Mouse (Mus musculus) embryonic facial prominence, embryonic 10.5 days (tissue): ENCODE measurements at regions not wholly inside any gene's neighbourhood (a gene's known extent, or its start where the extent isn't known, plus 50 kb on each side); places are given as distances from the start of the nearest gene placed in this dataset.

Experiments used
- DNase-seq: peaks from one replicate; pipeline ENCODE4 v3.0.0-alpha.2; 2017; ENCODE audit warnings: low spot score
- H3K27ac ChIP-seq: fragments of 300-500 bp; sonication (generic); replicated peaks from 2 replicates; pipeline ENCODE4 v1.5.1; 2016; ENCODE audit warnings: mild to moderate bottlenecking
- H3K27me3 ChIP-seq: fragments of 300-500 bp; sonication (generic); replicated peaks from 2 replicates; pipeline ENCODE4 v1.6.1; 2016; ENCODE audit warnings: low read depth, mild to moderate bottlenecking; ENCODE audit not compliant: poor library complexity, severe bottlenecking
- H3K36me3 ChIP-seq: fragments of 300-500 bp; sonication (generic); replicated peaks from 2 replicates; pipeline ENCODE4 v1.6.1; 2016; ENCODE audit warnings: mild to moderate bottlenecking, moderate library complexity
- H3K4me1 ChIP-seq: fragments of 300-500 bp; sonication (generic); 2 replicates; pipeline ENCODE4 v1.6.1; 2016
- H3K4me3 ChIP-seq: fragments of 300-500 bp; sonication (generic); 2 replicates; pipeline ENCODE4 v1.5.1; 2016; ENCODE audit warnings: mild to moderate bottlenecking, moderate library complexity
- H3K9me3 ChIP-seq: fragments of 300-500 bp; sonication (generic); 2 replicates; pipeline ENCODE4 v1.6.1; 2016; ENCODE audit warnings: mild to moderate bottlenecking
- WGBS: fragments of 180-500 bp; shearing (Covaris S2); methylation state at CpG from one replicate; pipeline ENCODE4 v1.1.7; 2016; 5-methylcytosine and 5-hydroxymethylcytosine counted together

- Histone ChIP-seq H3K36me3 (no peaks in the 10 kb centered on the region), H3K4me1 (peaks cover 17% of the 10 kb centered on the region), H3K9me3 (no peaks in the 10 kb centered on the region), H3K27ac (no peak overlapping the region), H3K27me3 (no peaks in the 10 kb centered on the region), H3K4me3 (no peak overlapping the region)
- no peak for DNase-seq
- WGBS, result 85% methylated on average over 5 of the region's 5 CpGs
Observed at GRCm38 (mm10) chr8:89171561-89171960, 127.6 kb upstream of the Sall1 start.

- no peaks in the 10 kb centered on the region for H3K9me3 ChIP-seq
- peak; percentile 50 for DNase-seq
- peak overlapping the region; percentile 49 for H3K27ac ChIP-seq
Observed at GRCm38 (mm10) chr8:89169484-89169883, 125.5 kb upstream of the Sall1 start.

GRCm38 (mm10) chr8:89167026-89167425 lies 123.1 kb upstream of the Sall1 start:
- WGBS, result 79% methylated on average over 4 of the region's 4 CpGs
- H3K27ac ChIP-seq, result no peak overlapping the region
- no peak overlapping the region for H3K4me3 ChIP-seq
- DNase-seq, result no peak
- no peaks in the 10 kb centered on the region for H3K36me3 ChIP-seq
- no peaks in the 10 kb centered on the region for H3K9me3 ChIP-seq
- H3K27me3 ChIP-seq, result no peaks in the 10 kb centered on the region
- peaks cover 17% of the 10 kb centered on the region for H3K4me1 ChIP-seq

More at GRCm38 (mm10) chr8:89169484-89169883, 125.5 kb upstream of the Sall1 start:
- H3K27me3 ChIP-seq, result no peaks in the 10 kb centered on the region
- H3K36me3 ChIP-seq, result no peaks in the 10 kb centered on the region
- no peak overlapping the region for H3K4me3 ChIP-seq
- peaks cover 17% of the 10 kb centered on the region for H3K4me1 ChIP-seq
- WGBS, result 37% methylated on average over 7 of the region's 7 CpGs

- 94% methylated on average over 1 of the region's 1 CpGs for WGBS
- no peak overlapping the region for H3K27ac ChIP-seq
- no peaks in the 10 kb centered on the region for H3K36me3 ChIP-seq
Observed at GRCm38 (mm10) chr8:89156909-89157308, 112.9 kb upstream of the Sall1 start.

GRCm38 (mm10) chr8:89153605-89154004 lies 109.6 kb upstream of the Sall1 start:
- no peaks in the 10 kb centered on the region for H3K27me3 ChIP-seq
- no peak for DNase-seq
- no peak overlapping the region for H3K4me3 ChIP-seq
- WGBS, result 74% methylated on average over 3 of the region's 3 CpGs
- H3K27ac ChIP-seq, result no peak overlapping the region
- H3K36me3 ChIP-seq, result no peaks in the 10 kb centered on the region
- no peaks in the 10 kb centered on the region for H3K9me3 ChIP-seq
- H3K4me1 ChIP-seq, result peaks cover 9% of the 10 kb centered on the region

More at GRCm38 (mm10) chr8:89156909-89157308, 112.9 kb upstream of the Sall1 start:
- Histone ChIP-seq H3K4me1 (peaks cover 9% of the 10 kb centered on the region), H3K27me3 (no peaks in the 10 kb centered on the region), H3K4me3 (no peak overlapping the region), H3K9me3 (no peaks in the 10 kb centered on the region)
- DNase-seq, result no peak

GRCm38 (mm10) chr8:89152867-89153595 lies 109.1 kb upstream of the Sall1 start:
- Histone ChIP-seq H3K27me3 (no peaks in the 10 kb centered on the region), H3K9me3 (no peaks in the 10 kb centered on the region), H3K27ac (no peak overlapping the region), H3K36me3 (no peaks in the 10 kb centered on the region), H3K4me3 (no peak overlapping the region), H3K4me1 (peaks cover 9% of the 10 kb centered on the region)
- no peak for DNase-seq
- WGBS, result 66% methylated on average over 17 of the region's 17 CpGs

GRCm38 (mm10) chr8:89152331-89152730 lies 108.4 kb upstream of the Sall1 start:
- DNase-seq, result no peak
- no peak overlapping the region for H3K27ac ChIP-seq
- H3K27me3 ChIP-seq, result no peaks in the 10 kb centered on the region
- H3K4me3 ChIP-seq, result no peak overlapping the region
- peaks cover 9% of the 10 kb centered on the region for H3K4me1 ChIP-seq
- no peaks in the 10 kb centered on the region for H3K36me3 ChIP-seq
- H3K9me3 ChIP-seq, result no peaks in the 10 kb centered on the region
- WGBS, result 83% methylated on average over 8 of the region's 8 CpGs

- no peaks in the 10 kb centered on the region for H3K27me3 ChIP-seq
- H3K4me1 ChIP-seq, result peaks cover 9% of the 10 kb centered on the region
- no peaks in the 10 kb centered on the region for H3K36me3 ChIP-seq
- WGBS, result 92% methylated on average over 2 of the region's 2 CpGs
- no peak overlapping the region for H3K4me3 ChIP-seq
- H3K9me3 ChIP-seq, result no peaks in the 10 kb centered on the region
- no peak overlapping the region for H3K27ac ChIP-seq
- DNase-seq, result no peak
Observed at GRCm38 (mm10) chr8:89150952-89151351, 107.0 kb upstream of the Sall1 start.

GRCm38 (mm10) chr8:89141529-89142235 lies 97.7 kb upstream of the Sall1 start:
- Histone ChIP-seq H3K27ac (peak overlapping the region; percentile 24; the same call in 1 of the 2 replicates), H3K27me3 (peaks cover 32% of the 10 kb centered on the region), H3K9me3 (no peaks in the 10 kb centered on the region), H3K36me3 (no peaks in the 10 kb centered on the region), H3K4me3 (no peak overlapping the region), H3K4me1 (peaks cover 24% of the 10 kb centered on the region)
- DNase-seq, result no peak
- 54% methylated on average over 8 of the region's 8 CpGs for WGBS

- Histone ChIP-seq H3K27ac (no peak overlapping the region), H3K4me3 (no peak overlapping the region), H3K36me3 (no peaks in the 10 kb centered on the region), H3K9me3 (no peaks in the 10 kb centered on the region), H3K27me3 (peaks cover 26% of the 10 kb centered on the region), H3K4me1 (peaks cover 24% of the 10 kb centered on the region)
- 70% methylated on average over 3 of the region's 3 CpGs for WGBS
- DNase-seq, result no peak
Observed at GRCm38 (mm10) chr8:89139876-89140275, 95.9 kb upstream of the Sall1 start.

- no peaks in the 10 kb centered on the region for H3K9me3 ChIP-seq
- H3K27ac ChIP-seq, result no peak overlapping the region
- no peak overlapping the region for H3K4me3 ChIP-seq
- peaks cover 17% of the 10 kb centered on the region for H3K27me3 ChIP-seq
- 87% methylated on average over 8 of the region's 8 CpGs for WGBS
- H3K36me3 ChIP-seq, result no peaks in the 10 kb centered on the region
- H3K4me1 ChIP-seq, result peaks cover 30% of the 10 kb centered on the region
- DNase-seq, result no peak
Observed at GRCm38 (mm10) chr8:89138416-89139125, 94.6 kb upstream of the Sall1 start.

- Histone ChIP-seq H3K4me1 (peaks cover 15% of the 10 kb centered on the region), H3K27ac (no peak overlapping the region), H3K9me3 (no peaks in the 10 kb centered on the region), H3K36me3 (no peaks in the 10 kb centered on the region), H3K4me3 (no peak overlapping the region), H3K27me3 (no peaks in the 10 kb centered on the region)
- WGBS, result 87% methylated on average over 19 of the region's 19 CpGs
- no peak for DNase-seq
Observed at GRCm38 (mm10) chr8:89134581-89135484, 90.9 kb upstream of the Sall1 start.
